Mouse (Mus musculus) C2C12 (cell line): Measurements from ENCODE around the gene 4921507P07Rik.

ENCODE experiments used
- CEBPB ChIP-seq: IDR thresholded peaks from one replicate; pipeline ENCODE4 v1.6.1; 2011; ENCODE audit warnings: low read depth, mild to moderate bottlenecking, control low read depth, moderate library complexity
- CTCF ChIP-seq: IDR thresholded peaks from one replicate; pipeline ENCODE4 v1.5.1; 2011; ENCODE audit not compliant: control insufficient read depth, insufficient read depth, insufficient read length
- FOSL1 ChIP-seq: IDR thresholded peaks from one replicate; pipeline ENCODE4 v1.8.0; 2011; ENCODE audit warnings: mild to moderate bottlenecking, low read length; ENCODE audit not compliant: poor library complexity, insufficient read depth, severe bottlenecking
- MAX ChIP-seq: IDR thresholded peaks from one replicate; pipeline ENCODE4 v1.6.1; 2011; ENCODE audit warnings: mild to moderate bottlenecking, control low read depth
- MYOD1 ChIP-seq: IDR thresholded peaks from one replicate; pipeline ENCODE4 v1.6.1; 2011; ENCODE audit warnings: low read depth; ENCODE audit not compliant: control insufficient read depth, insufficient read length
- MYOG ChIP-seq: IDR thresholded peaks from one replicate; pipeline ENCODE4 v1.6.1; 2011; ENCODE audit not compliant: control insufficient read depth, insufficient read length; ENCODE audit errors: extremely low read depth
- USF1 ChIP-seq: IDR thresholded peaks from one replicate; pipeline ENCODE4 v1.6.1; 2011; ENCODE audit warnings: low read depth, mild to moderate bottlenecking, control low read depth, moderate library complexity

DNA sequence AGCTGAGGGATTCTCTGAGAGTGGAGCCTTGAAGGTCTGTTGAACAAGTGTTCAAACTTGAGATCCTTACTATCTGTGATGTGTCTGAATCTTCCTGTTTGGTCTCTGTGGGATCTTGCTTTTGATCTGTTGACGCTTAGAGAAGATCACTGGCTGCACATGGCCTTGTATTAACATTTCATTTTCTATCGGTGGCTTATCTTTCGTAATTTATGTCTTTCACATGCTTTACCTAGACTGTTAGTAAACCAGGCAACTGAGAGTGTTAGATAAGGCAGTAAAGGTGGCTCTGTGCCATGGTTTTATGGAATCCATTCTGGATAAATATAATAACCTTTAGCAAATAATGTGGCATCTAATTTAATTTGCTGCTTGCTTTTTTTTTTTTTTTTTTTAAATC, 6.2 kb downstream of the 4921507P07Rik start:
- TF ChIP-seq CTCF, result no peak
- TF ChIP-seq USF1, result no peak
- TF ChIP-seq CEBPB, result no peak
- TF ChIP-seq MYOG, result no peak
- no peak for TF ChIP-seq MAX
- no peak for TF ChIP-seq MYOD1
- no peak for TF ChIP-seq FOSL1
